Mouse (Mus musculus): ENCODE data around the gene Ceacam11. TPM values are rescaled to one million over a fixed set of nuclear protein-coding genes. Genes with fewer than 3 reads are reported as not detected.
"Not testable (repeated sequence)": the region's sequence is repeated elsewhere in the genome, so short reads cannot be mapped to it uniquely, and the experiment has no call there.

Gene Ceacam11
- total RNA-seq (2012; rRNA removed) (not detected in 2 replicates), polyA plus RNA-seq (2012; ENCODE audit: insufficient read depth in 1 of 2, insufficient read length in 2 of 2, low read depth in 1 of 2, low replicate concordance in 2 of 2, missing spikeins in 1 of 2) (not detected)

DNA sequence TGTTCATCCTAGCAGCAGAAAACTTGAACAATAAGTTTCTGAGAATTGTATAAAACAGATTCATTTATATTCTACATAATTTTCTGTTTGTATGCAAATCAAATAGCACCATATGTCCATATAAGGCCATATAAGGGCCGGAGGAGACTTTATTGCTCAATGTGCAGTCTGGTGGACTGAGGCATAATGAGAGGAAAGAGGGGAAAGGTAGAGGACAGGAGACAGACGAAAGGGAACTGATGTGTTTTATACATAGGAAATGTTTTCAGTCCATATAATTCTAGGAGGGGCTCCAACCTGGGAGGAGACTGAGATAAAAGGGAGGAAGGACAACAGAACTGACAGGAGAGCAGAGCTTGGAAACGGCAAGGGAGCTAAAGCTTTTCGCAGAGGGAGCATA is at the start of gene Ceacam11:
Gene Ceacam11, plus strand, starts transcription at position 301 of the 400 bp plus-strand sequence.
- TF ChIP-seq CHD2 (IDR thresholded peaks at IDR 0.05; ENCODE audit: low read length) (no peak), POLR2AphosphoS5 (IDR thresholded peaks at IDR 0.05; ENCODE audit: borderline replicate concordance, low read depth, low read length) (no peak), MAZ (IDR thresholded peaks at IDR 0.05; ENCODE audit: low read depth, low read length) (no peak), NRF1 (IDR thresholded peaks at IDR 0.05; ENCODE audit: insufficient read depth, low read depth, low read length, poor library complexity, severe bottlenecking) (no peak), ELF1 (IDR thresholded peaks at IDR 0.05; ENCODE audit: low read depth, low read length) (no peak), NELFE (IDR thresholded peaks at IDR 0.05; ENCODE audit: low read depth, low read length) (no peak), E2F4 (IDR thresholded peaks at IDR 0.05; ENCODE audit: borderline replicate concordance, low read depth, low read length) (no peak), ZMIZ1 (IDR thresholded peaks at IDR 0.05; ENCODE audit: low read depth, low read length) (no peak), SMC3 (IDR thresholded peaks at IDR 0.05; ENCODE audit: low read depth, low read length) (no peak), MEF2A (IDR thresholded peaks at IDR 0.05; ENCODE audit: extremely low read depth, insufficient replicate concordance, low read depth, low read length, poor library complexity, severe bottlenecking) (no peak), MYC (IDR thresholded peaks at IDR 0.05; ENCODE audit: low read depth, low read length) (no peak), RAD21 (IDR thresholded peaks at IDR 0.05; ENCODE audit: low read depth, low read length) (no peak), UBTF (IDR thresholded peaks at IDR 0.05; ENCODE audit: borderline replicate concordance, insufficient read depth, low read depth, low read length) (no peak), GABPA (IDR thresholded peaks at IDR 0.05; ENCODE audit: low read depth, low read length) (no peak), RCOR1 (IDR thresholded peaks at IDR 0.05; ENCODE audit: low read depth, low read length) (no peak), USF2 (IDR thresholded peaks at IDR 0.05; ENCODE audit: borderline replicate concordance in 1 of 2, insufficient read depth in 1 of 2, low read depth in 1 of 2, low read length in 2 of 2) (no peak), EP300 (IDR thresholded peaks at IDR 0.05; ENCODE audit: low read depth in 1 of 2, low read length in 2 of 2) (no peak), MYB (IDR thresholded peaks at IDR 0.05; ENCODE audit: low read depth, low read length) (no peak), ZKSCAN1 (IDR thresholded peaks at IDR 0.05; ENCODE audit: low read depth, low read length) (no peak), JUND (IDR thresholded peaks at IDR 0.05; ENCODE audit: low read depth, low read length) (no peak)
- Histone ChIP-seq H3K27me3 (ENCODE audit: control insufficient read depth in 1 of 2, insufficient read depth in 2 of 2, low read length in 2 of 2) (no peaks in the 10 kb centered on the region), H3K79me2 (ENCODE audit: control insufficient read depth, insufficient read depth, low read length, poor library complexity) (no peaks in the 10 kb centered on the region), H3K9ac (ENCODE audit: control insufficient read depth, low read depth, low read length, poor library complexity, severe bottlenecking) (no peak within 1 kb of the TSS), H3K27ac (ENCODE audit: control insufficient read depth, low read depth, low read length) (no peak within 1 kb of the TSS), H3K9me3 (replicated peaks; ENCODE audit: insufficient read depth, low read length) (no peaks in the 10 kb centered on the region), H3K36me3 (ENCODE audit: control insufficient read depth in 1 of 2, insufficient read depth in 2 of 2, low read length in 2 of 2) (no peaks in the 10 kb centered on the region), H3K4me3 (ENCODE audit: control insufficient read depth in 1 of 2, insufficient read depth in 1 of 2, low read depth in 2 of 2, low read length in 2 of 2) (no peak within 1 kb of the TSS), H3K4me1 (ENCODE audit: control insufficient read depth in 1 of 2, insufficient read depth in 2 of 2, low read length in 2 of 2) (no peaks in the 10 kb centered on the region)
- no peak for DNase-seq (ENCODE audit: low read depth, low spot score)

DNA sequence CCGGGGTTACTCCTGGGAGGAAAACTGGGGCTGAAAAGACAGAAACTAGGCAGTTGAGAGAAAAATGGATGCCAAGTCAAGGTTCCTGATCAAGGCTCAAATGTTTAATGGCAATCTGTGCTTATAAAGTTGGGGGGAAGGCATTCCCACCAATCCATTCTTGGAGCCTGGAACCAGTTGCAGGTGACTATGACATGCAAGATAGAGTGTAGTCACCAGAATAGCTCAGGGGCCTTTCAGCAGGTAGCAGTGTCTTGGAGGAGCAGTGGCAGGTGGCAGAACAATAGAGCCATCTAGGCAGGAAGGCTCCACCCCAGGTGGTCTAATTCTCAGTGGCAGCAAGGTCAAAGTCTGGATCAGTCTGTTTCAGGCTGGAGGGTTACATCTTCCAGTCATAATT is 29.2 kb downstream of the Ceacam11 start:
- not testable (repeated sequence) for H3K9ac ChIP-seq (ENCODE audit: control insufficient read depth, low read depth, low read length, poor library complexity, severe bottlenecking); H3K79me2 ChIP-seq (ENCODE audit: control insufficient read depth, insufficient read depth, low read length, poor library complexity); H3K27me3 ChIP-seq (ENCODE audit: control insufficient read depth in 1 of 2, insufficient read depth in 2 of 2, low read length in 2 of 2); H3K4me1 ChIP-seq (ENCODE audit: control insufficient read depth in 1 of 2, insufficient read depth in 2 of 2, low read length in 2 of 2); DNase-seq (ENCODE audit: low read depth, low spot score); H3K9me3 ChIP-seq (replicated peaks; ENCODE audit: insufficient read depth, low read length); H3K36me3 ChIP-seq (ENCODE audit: control insufficient read depth in 1 of 2, insufficient read depth in 2 of 2, low read length in 2 of 2); H3K27ac ChIP-seq (ENCODE audit: control insufficient read depth, low read depth, low read length); H3K4me3 ChIP-seq (ENCODE audit: control insufficient read depth in 1 of 2, insufficient read depth in 1 of 2, low read depth in 2 of 2, low read length in 2 of 2)
